Mouse (Mus musculus) embryonic facial prominence, embryonic 12.5 days (tissue): ENCODE measurements around the gene Gm7138. TPM values are rescaled to one million over a fixed set of nuclear protein-coding genes. Genes with fewer than 3 reads are reported as not detected.

ENCODE experiments used
- ATAC-seq: fragments of 200-750 bp; cut with Nextera tagmentation; 2 replicates; pipeline ENCODE4 v1.8.0; 2017; ENCODE audit not compliant: insufficient number of reproducible peaks, insufficient read depth, low FRiP score, low TSS enrichment
- H3K27ac ChIP-seq: fragments of 300-500 bp; sonication (generic); 2 replicates; pipeline ENCODE4 v1.5.1; 2016; ENCODE audit warnings: mild to moderate bottlenecking
- H3K27me3 ChIP-seq: fragments of 300-500 bp; sonication (generic); 2 replicates; pipeline ENCODE4 v1.6.1; 2016; ENCODE audit warnings: mild to moderate bottlenecking, moderate library complexity
- H3K36me3 ChIP-seq: fragments of 300-500 bp; sonication (generic); 2 replicates; pipeline ENCODE4 v1.6.1; 2016; ENCODE audit warnings: mild to moderate bottlenecking
- H3K4me1 ChIP-seq: fragments of 300-500 bp; sonication (generic); 2 replicates; pipeline ENCODE4 v1.6.1; 2016
- H3K4me2 ChIP-seq: fragments of 300-500 bp; sonication (generic); replicated peaks from 2 replicates; pipeline ENCODE4 v1.6.1; 2016; ENCODE audit warnings: mild to moderate bottlenecking, moderate library complexity
- H3K4me3 ChIP-seq: fragments of 300-500 bp; sonication (generic); 2 replicates; pipeline ENCODE4 v1.5.1; 2016; ENCODE audit warnings: mild to moderate bottlenecking
- H3K9ac ChIP-seq: fragments of 300-500 bp; sonication (generic); 2 replicates; pipeline ENCODE4 v1.6.1; 2016; ENCODE audit warnings: mild to moderate bottlenecking, moderate library complexity
- H3K9me3 ChIP-seq: fragments of 300-500 bp; sonication (generic); 2 replicates; pipeline ENCODE4 v1.6.1; 2016; ENCODE audit warnings: mild to moderate bottlenecking, moderate library complexity
- WGBS: fragments of 180-500 bp; shearing (Covaris S2); methylation state at CpG from one replicate; pipeline ENCODE4 v1.1.7; 2016; 5-methylcytosine and 5-hydroxymethylcytosine counted together
- polyA plus RNA-seq: library from polyadenylated mRNA; unstranded; fragments of >200 nt; fragmentation: Nextera tagmentation; extraction: Ambion mirVana; gene quantifications from 2 replicates; pipeline ENCODE4 v1.2.1, GENCODE M21; 2016

Gene Gm7138
- polyA plus RNA-seq, 1 experiment from 2014 or later, result not detected

DNA sequence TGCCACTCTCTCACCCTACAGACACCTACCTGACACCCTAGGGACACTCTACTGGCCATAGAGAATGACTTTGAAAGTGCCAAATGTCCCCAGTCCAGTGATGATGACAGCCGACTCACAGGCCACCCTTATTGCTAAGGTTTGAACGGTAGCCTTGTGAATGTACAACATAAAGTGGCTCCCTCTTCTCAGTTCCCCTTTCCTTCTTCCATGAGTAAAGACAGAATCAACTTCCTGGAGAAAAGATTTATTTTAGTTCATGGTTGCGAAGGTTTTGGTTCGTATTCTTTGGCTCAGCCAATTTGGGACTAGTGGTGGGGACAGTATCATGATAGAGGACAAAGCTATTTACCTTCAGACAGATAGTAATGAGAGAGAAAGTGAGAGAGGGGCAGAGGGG, 37.8 kb downstream of the Gm7138 start:
- Histone ChIP-seq H3K27ac (no peak overlapping the region), H3K4me1 (peaks cover 3% of the 10 kb centered on the region; the same call in 1 of the 2 replicates), H3K4me2 (no peak overlapping the region), H3K9ac (no peak overlapping the region), H3K27me3 (no peaks in the 10 kb centered on the region), H3K36me3 (no peaks in the 10 kb centered on the region), H3K4me3 (no peak overlapping the region), H3K9me3 (0 out of 2 replicates have a peak, but pooled peaks cover 8% of the 10 kb centered on the region)
- no peak for ATAC-seq
- WGBS, result 88% methylated on average over 4 of the region's 4 CpGs

- no peak overlapping the region for H3K27ac ChIP-seq
- no peak overlapping the region for H3K4me3 ChIP-seq
- no peaks in the 10 kb centered on the region for H3K4me1 ChIP-seq
- no peak overlapping the region for H3K9ac ChIP-seq
- 0 out of 2 replicates have a peak, but pooled peaks cover 8% of the 10 kb centered on the region for H3K9me3 ChIP-seq
- no peak overlapping the region for H3K4me2 ChIP-seq
- no peaks in the 10 kb centered on the region for H3K27me3 ChIP-seq
- no peak for ATAC-seq
- no peaks in the 10 kb centered on the region for H3K36me3 ChIP-seq
- WGBS, result 84% methylated on average over 1 of the region's 1 CpGs
Observed at GRCm38 (mm10) chr10:77735928-77736327, 40.8 kb downstream of the Gm7138 start.

DNA sequence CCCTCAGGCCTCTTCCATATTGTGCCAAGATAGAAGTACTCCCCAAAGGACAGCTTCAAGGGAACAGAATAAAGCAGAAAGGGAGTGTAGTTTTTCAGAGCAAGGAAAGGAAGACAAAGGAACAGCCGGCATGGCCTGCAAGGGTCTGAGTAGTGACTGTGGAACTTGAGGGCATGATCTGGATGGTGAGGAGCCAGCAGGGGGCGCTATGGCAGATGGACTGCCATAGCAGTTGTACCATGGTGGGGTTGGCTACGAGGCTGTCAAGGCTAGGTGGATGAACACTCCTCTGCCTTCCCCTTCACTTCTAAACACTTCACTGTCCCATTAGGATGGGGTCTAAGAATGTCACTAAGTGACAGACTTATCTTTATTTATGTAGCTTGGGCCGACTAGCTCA, 47.5 kb downstream of the Gm7138 start:
- no peak overlapping the region for H3K4me2 ChIP-seq
- no peak overlapping the region for H3K9ac ChIP-seq
- H3K4me1 ChIP-seq, result no peaks in the 10 kb centered on the region
- H3K27me3 ChIP-seq, result no peaks in the 10 kb centered on the region
- no peaks in the 10 kb centered on the region for H3K36me3 ChIP-seq
- no peak overlapping the region for H3K4me3 ChIP-seq
- ATAC-seq, result no peak
- no peak overlapping the region for H3K27ac ChIP-seq
- WGBS, result 53% methylated on average over 4 of the region's 4 CpGs
- H3K9me3 ChIP-seq, result no peaks in the 10 kb centered on the region

- Histone ChIP-seq H3K9ac (no peak overlapping the region), H3K4me3 (no peak overlapping the region), H3K4me1 (no peaks in the 10 kb centered on the region), H3K36me3 (no peaks in the 10 kb centered on the region), H3K27ac (no peak overlapping the region), H3K9me3 (no peaks in the 10 kb centered on the region), H3K27me3 (no peaks in the 10 kb centered on the region), H3K4me2 (no peak overlapping the region)
- no peak for ATAC-seq
- 61% methylated on average over 4 of the region's 4 CpGs for WGBS
Observed at GRCm38 (mm10) chr10:77728280-77728679, 48.5 kb downstream of the Gm7138 start.

Other genes starting within 250 kb of the Gm7138 start
- 0.81 and 1.3 TPM in 2 replicates for gene Itgb2, start 246.7 kb downstream of the Gm7138 start, polyA plus RNA-seq
- 92.5 and 94.4 TPM in 2 replicates for gene Pttg1ip, start 195.2 kb downstream of the Gm7138 start, polyA plus RNA-seq
- gene Sumo3, start 170.8 kb downstream of the Gm7138 start, polyA plus RNA-seq, result 385 and 391 TPM in 2 replicates
- gene Gm49325, start 170.7 kb downstream of the Gm7138 start, polyA plus RNA-seq, result 7.0 and 7.1 TPM in 2 replicates
- 76.7 and 81.7 TPM in 2 replicates for gene Ube2g2, start 154.7 kb downstream of the Gm7138 start, polyA plus RNA-seq
- 0.32 and 0.69 TPM in 2 replicates for gene Tspear, start 90.4 kb downstream of the Gm7138 start, polyA plus RNA-seq
- not detected in 2 replicates for gene Gm19402, start 86.2 kb downstream of the Gm7138 start, polyA plus RNA-seq
- not detected in 2 replicates for gene Gm9508, start 79.7 kb downstream of the Gm7138 start, polyA plus RNA-seq
- gene Gm10272, start 70.3 kb downstream of the Gm7138 start, polyA plus RNA-seq, result not detected in 2 replicates
- not detected in 2 replicates for gene Gm10024, start 65.5 kb downstream of the Gm7138 start, polyA plus RNA-seq
- gene Gm10142, start 61.1 kb downstream of the Gm7138 start, polyA plus RNA-seq, result not detected in 2 replicates
- not detected in 2 replicates for gene Krtap12-1, start 56.3 kb downstream of the Gm7138 start, polyA plus RNA-seq
- not detected in 2 replicates for gene Gm10100, start 50.5 kb downstream of the Gm7138 start, polyA plus RNA-seq
- not detected in 2 replicates for gene Gm18596, start 34.3 kb downstream of the Gm7138 start, polyA plus RNA-seq
- not detected in 2 replicates for gene Gm9736, start 25.6 kb downstream of the Gm7138 start, polyA plus RNA-seq
- gene Gm3233, start 17.3 kb downstream of the Gm7138 start, polyA plus RNA-seq, result not detected in 2 replicates
- not detected in 2 replicates for gene Gm3238, start 5.6 kb downstream of the Gm7138 start, polyA plus RNA-seq
- gene Gm3250, start 5.6 kb upstream of the Gm7138 start, polyA plus RNA-seq, result not detected in 2 replicates
- not detected in 2 replicates for gene Gm7137, start 11.3 kb upstream of the Gm7138 start, polyA plus RNA-seq
- not detected in 2 replicates for gene Gm9639, start 18.1 kb upstream of the Gm7138 start, polyA plus RNA-seq
- gene Gm19668, start 22.2 kb upstream of the Gm7138 start, polyA plus RNA-seq, result not detected in 2 replicates
- gene Gm9507, start 34.9 kb upstream of the Gm7138 start, polyA plus RNA-seq, result not detected in 2 replicates
- gene Gm2696, start 37.7 kb upstream of the Gm7138 start, polyA plus RNA-seq, result not detected in 2 replicates
- not detected in 2 replicates for gene Krtap10-4, start 50.2 kb upstream of the Gm7138 start, polyA plus RNA-seq
- not detected in 2 replicates for gene Krtap10-10, start 59.0 kb upstream of the Gm7138 start, polyA plus RNA-seq
- not detected in 2 replicates for gene Gm36176, start 69.9 kb upstream of the Gm7138 start, polyA plus RNA-seq
- gene Gm10318, start 75.9 kb upstream of the Gm7138 start, polyA plus RNA-seq, result not detected in 2 replicates
- gene Gm3285, start 85.0 kb upstream of the Gm7138 start, polyA plus RNA-seq, result not detected in 2 replicates
- gene Lrrc3, start 125.6 kb upstream of the Gm7138 start, polyA plus RNA-seq, result 4.4 and 4.7 TPM in 2 replicates
- gene Trpm2, start 193.6 kb upstream of the Gm7138 start, polyA plus RNA-seq, result 0.72 and 0.87 TPM in 2 replicates
- 32.9 and 35.1 TPM in 2 replicates for gene 1810043G02Rik, start 201.6 kb upstream of the Gm7138 start, polyA plus RNA-seq
- 137 TPM in 2 replicates for gene Pfkl, start 233.1 kb upstream of the Gm7138 start, polyA plus RNA-seq